In the genomic region with DNA sequence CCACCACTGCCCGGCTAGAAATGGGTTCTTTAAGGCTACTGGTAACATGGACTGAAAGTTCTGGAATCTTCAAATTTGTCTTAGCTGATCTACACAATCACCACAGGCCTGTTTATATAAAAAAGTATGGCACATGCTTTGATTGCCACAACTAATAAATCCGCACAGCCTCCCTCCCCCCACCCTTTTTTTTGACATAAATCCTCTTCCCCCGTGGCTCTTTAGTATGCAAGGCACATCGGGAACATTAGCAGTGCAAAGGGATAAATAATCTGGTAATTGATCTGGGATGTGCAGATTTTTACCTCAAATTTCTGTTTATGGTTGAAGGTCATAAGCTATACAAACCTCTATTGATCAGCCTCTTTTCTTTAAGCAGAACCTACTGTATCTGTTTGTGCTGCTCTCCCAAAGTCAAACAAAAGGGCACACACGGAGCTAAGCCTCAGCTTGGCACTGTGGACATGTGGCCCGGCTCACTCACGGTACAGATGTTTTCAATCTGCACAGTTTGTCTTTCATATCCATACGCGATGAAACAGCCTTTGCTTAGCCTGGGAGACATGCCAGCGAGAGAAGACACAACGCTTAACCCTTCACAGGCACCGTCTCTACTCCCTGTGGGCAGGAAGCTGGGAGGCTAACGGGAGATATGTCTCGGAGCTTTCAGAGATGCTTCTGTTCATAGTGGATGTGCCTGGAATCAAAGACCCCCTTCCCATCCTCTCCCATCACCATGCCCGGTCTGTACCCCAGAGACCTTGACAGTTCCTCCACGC, we compare ENCODE assay signal across 8 mouse cellular contexts.
DNase-seq lines count a peak whose midpoint lies in the region; ATAC-seq and TF ChIP-seq lines count a peak whose summit lies in the region.

No protein-coding gene starts in this region.

- 67% methylated on average over 16 of the region's 16 CpGs for WGBS in heart, embryonic 10.5 days
- WGBS in hindbrain, postnatal 0 days, result 31% methylated on average over 16 of the region's 16 CpGs

- H3K27ac ChIP-seq in heart, embryonic 10.5 days, result no peak overlapping the region
- H3K27ac ChIP-seq in hindbrain, postnatal 0 days, result no peak overlapping the region

- TF ChIP-seq CTCF in hindbrain, postnatal 0 days (IDR thresholded peaks at IDR 0.05; ENCODE audit: low read depth), result no peak

- 0 out of 2 replicates have a peak overlapping the region, but pooled peaks have one; percentile 9 for H3K9ac ChIP-seq in hindbrain, postnatal 0 days (replicated peaks; ENCODE audit: low read length)

- no peaks in the 10 kb centered on the region for H3K9me3 ChIP-seq in heart, embryonic 10.5 days
- H3K9me3 ChIP-seq in hindbrain, postnatal 0 days (ENCODE audit: low read length), result no peaks in the 10 kb centered on the region

- H3K4me1 ChIP-seq in heart, embryonic 10.5 days, result no peaks in the 10 kb centered on the region
- H3K4me1 ChIP-seq in hindbrain, postnatal 0 days (ENCODE audit: insufficient read depth, low read length), result no peaks in the 10 kb centered on the region

- ATAC-seq in hindbrain, postnatal 0 days, result peak; percentile 55; the same call in 1 of the 2 replicates
- ATAC-seq in erythroblast, adult 5-6 weeks (replicated peaks; ENCODE audit: low FRiP score, poor library complexity, severe bottlenecking), result no peak
- no peak for ATAC-seq in cerebellum, adult (ENCODE audit: insufficient number of reproducible peaks, low FRiP score, low TSS enrichment)

- DNase-seq in heart, adult 18-20 months, result peak; percentile 18 to 33
- no peak for DNase-seq in heart, embryonic 10.5 days (ENCODE audit: low spot score)
- DNase-seq in frontal cortex, postnatal 10 days (ENCODE audit: low spot score in 2 of 2), result peak; percentile 7 to 11
- DNase-seq in hindbrain, postnatal 0 days (ENCODE audit: low spot score), result peak; percentile 55
- peak; percentile 9 to 17 for DNase-seq in left cerebral cortex, postnatal 25 days (ENCODE audit: low spot score in 2 of 2)
- peak; percentile 34 for DNase-seq in neural tube, embryonic 10.5 days (ENCODE audit: extremely low spot score, low spot score)

- peak overlapping the region; percentile 39 for H3K4me2 ChIP-seq in hindbrain, postnatal 0 days (ENCODE audit: low read depth, low read length)

- no peaks in the 10 kb centered on the region for H3K27me3 ChIP-seq in heart, embryonic 10.5 days (ENCODE audit: insufficient read depth, poor library complexity, severe bottlenecking)
- no peaks in the 10 kb centered on the region for H3K27me3 ChIP-seq in hindbrain, postnatal 0 days (ENCODE audit: insufficient read depth, low read length)

- intact Hi-C loops in left cerebral cortex, postnatal 25 days (cut with DNase I), result no loop called here

- no peak overlapping the region for H3K4me3 ChIP-seq in heart, embryonic 10.5 days
- no peak overlapping the region for H3K4me3 ChIP-seq in hindbrain, postnatal 0 days (ENCODE audit: low read length)

- H3K36me3 ChIP-seq in heart, embryonic 10.5 days, result no peaks in the 10 kb centered on the region
- no peaks in the 10 kb centered on the region for H3K36me3 ChIP-seq in hindbrain, postnatal 0 days (ENCODE audit: insufficient read depth, low read length)
